Mouse (Mus musculus): ENCODE measurements at regions not wholly inside any gene's neighbourhood (a gene's known extent, or its start where the extent isn't known, plus 50 kb on each side); places are given as distances from the start of the nearest gene placed in this dataset.

- DNase-seq (ENCODE audit: extremely low read depth, low read depth, low spot score) = no peak
Observed at GRCm38 (mm10) chrX:12466312-12466711, 121.3 kb upstream of the Atp6ap2 start.

GRCm38 (mm10) chrX:12466897-12467296, 120.7 kb upstream of the Atp6ap2 start:
- DNase-seq (ENCODE audit: extremely low read depth, low read depth, low spot score) = no peak

DNA sequence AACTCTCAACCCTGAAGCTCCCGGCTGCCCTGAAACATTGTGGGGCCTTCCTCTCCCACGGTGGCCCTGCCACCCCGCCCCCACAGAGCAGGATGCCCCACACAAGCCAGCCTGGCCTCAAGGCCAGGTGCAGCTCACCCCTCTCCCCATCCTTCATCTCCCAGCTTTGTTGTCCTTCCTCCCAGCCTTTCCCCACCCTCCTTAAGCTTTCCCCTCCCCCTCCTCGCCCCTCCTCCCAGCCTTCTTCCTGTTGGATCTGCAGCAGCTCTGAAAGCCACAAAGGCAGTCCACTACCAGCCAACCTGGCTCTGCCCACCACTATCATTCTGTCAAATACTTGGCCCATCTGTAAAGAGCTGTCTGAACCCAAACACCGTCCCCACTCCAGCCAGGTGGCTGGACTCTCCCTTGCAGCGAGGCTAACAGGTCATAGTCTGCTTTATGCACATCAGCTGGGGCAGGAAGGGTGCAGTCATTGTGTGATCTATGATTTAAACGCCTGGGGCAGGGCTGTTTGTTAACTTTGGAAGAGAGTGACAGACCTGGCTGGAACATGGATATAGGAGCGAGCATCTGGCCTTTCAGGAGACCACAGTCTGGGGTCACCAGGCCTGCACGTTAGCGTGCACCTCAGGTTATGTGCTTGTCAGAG, 119.9 kb upstream of the Atp6ap2 start:
- no peak for DNase-seq (ENCODE audit: extremely low read depth, low read depth, low spot score)

GRCm38 (mm10) chrX:12472296-12472695, 115.3 kb upstream of the Atp6ap2 start:
- no peak for DNase-seq (ENCODE audit: extremely low read depth, low read depth, low spot score)

GRCm38 (mm10) chrX:12479207-12479606, 108.4 kb upstream of the Atp6ap2 start:
- no peak for DNase-seq (ENCODE audit: extremely low read depth, low read depth, low spot score)

DNA sequence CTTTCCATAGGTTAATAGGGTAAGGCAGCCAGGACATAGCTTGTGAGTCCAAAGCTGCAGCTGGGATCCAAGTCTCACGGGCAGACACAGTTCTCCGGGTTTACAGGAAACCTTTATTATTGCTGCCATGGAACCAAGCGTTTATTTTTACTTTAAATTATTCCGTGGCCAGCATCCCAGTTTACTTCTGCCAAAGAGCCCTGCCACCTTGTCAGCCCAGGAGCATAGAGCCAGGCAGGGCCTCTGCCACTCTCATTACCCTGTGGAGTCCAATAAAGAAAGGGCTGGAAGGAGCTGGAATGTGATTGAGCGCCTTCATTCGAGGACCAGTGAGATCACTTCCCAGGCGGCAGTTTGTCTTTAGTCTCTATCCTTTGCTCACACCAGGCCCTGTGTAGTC, 96.6 kb upstream of the Atp6ap2 start:
- no peak for DNase-seq (ENCODE audit: extremely low read depth, low read depth, low spot score)

- no peak for DNase-seq (ENCODE audit: extremely low read depth, low read depth, low spot score)
Observed at GRCm38 (mm10) chrX:12493216-12493615, 94.4 kb upstream of the Atp6ap2 start.

GRCm38 (mm10) chrX:12493916-12494315, 93.7 kb upstream of the Atp6ap2 start:
- no peak for DNase-seq (ENCODE audit: extremely low read depth, low read depth, low spot score)

DNA sequence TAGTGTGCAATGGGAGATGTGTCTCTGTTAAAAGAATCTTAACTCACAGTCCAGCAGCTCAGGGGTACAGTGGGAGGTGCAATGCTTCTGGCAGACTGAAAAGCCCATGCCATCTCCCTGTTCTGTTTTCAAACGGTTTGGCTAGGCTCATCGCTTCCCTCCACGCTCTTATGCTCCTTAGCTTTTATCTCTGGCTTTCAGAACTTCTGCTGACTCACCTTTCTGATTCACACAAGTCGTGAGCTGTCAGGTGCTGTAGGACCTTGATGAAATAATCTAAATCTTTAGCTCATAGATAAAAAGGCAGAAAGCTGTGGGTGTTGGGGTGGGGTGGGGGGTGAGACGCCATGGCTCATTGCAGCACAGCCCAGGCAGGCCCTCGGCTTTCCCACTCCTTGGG, 93.1 kb upstream of the Atp6ap2 start:
- no peak for DNase-seq (ENCODE audit: extremely low read depth, low read depth, low spot score)

- no peak for DNase-seq (ENCODE audit: extremely low read depth, low read depth, low spot score)
Observed at GRCm38 (mm10) chrX:12500601-12501000, 87.0 kb upstream of the Atp6ap2 start.

- DNase-seq (ENCODE audit: extremely low read depth, low read depth, low spot score) = no peak
Observed at GRCm38 (mm10) chrX:12502364-12502763, 85.2 kb upstream of the Atp6ap2 start.

GRCm38 (mm10) chrX:12503581-12503980, 84.0 kb upstream of the Atp6ap2 start:
- no peak for DNase-seq (ENCODE audit: extremely low read depth, low read depth, low spot score)

DNA sequence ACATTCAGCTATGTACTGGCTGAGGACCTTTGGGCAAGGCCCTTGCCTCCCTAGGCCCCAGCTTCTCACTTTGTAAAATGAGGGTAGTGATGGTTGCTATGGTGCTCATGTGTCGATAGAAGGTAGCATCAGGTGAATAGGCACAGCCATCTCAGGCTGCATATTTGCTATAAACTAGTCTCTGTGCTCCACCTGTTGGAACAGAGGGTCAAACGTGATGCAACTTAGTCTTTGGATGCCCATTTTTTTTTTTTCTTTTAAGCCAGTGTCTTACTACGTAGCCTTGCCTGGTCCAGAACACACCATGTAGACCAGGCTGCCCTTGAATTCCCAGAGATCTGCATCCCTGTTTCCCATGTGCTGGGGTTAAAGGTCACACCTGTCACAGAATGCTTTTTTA, 76.5 kb upstream of the Atp6ap2 start:
- no peak for DNase-seq (ENCODE audit: extremely low read depth, low read depth, low spot score)

GRCm38 (mm10) chrX:12525044-12525443, 62.6 kb upstream of the Atp6ap2 start:
- DNase-seq (ENCODE audit: extremely low read depth, low read depth, low spot score) = no peak

DNA sequence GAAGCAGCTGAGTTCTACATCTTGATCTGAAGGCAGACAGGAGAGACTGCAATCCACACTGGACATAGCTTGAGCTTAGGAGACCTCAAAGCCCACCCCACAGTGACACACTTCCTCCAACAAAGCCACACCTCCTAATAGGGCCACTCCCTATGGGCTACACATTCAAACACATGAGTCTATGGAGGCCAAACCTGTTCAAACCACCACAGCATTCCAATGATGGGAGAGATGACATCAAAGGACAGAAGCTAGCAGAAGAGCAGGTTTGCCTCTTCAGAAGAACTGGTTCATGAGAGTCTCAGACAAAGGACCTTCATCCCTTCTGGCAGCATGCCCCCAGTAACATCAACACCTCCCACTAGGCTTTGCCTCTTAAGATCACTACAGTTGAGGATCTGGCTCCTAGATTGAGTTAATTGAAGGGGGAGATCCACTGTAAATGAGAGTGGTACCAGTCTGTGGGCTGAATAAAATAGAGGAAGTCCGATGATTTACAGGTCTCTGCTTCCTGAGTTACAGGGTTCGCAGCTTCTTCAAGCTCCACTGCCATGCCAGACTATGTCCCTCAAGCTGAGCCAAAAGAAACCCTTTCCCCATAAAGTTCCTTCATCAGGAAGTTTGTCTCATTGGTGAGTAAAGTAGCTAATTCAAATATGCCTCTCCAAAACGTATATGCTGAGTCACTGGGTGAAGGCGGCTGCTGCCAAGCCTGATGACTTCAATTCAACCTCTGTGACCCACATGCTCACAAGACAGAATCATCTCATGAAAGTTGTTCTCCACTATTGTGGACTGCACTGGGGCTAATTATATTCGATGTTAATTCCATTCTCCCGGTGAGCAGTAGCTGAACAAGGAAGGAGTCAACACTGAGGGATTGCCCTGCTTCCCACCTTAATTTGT, 56.9 kb upstream of the Atp6ap2 start:
- no peak for DNase-seq (ENCODE audit: extremely low read depth, low read depth, low spot score)
